Mouse (Mus musculus) embryo, embryonic 9.5 days (tissue): ENCODE measurements around the gene Smim11.
A peak's percentile ranks its signal among the peaks of the same experiment; 100 is the strongest.

ENCODE experiments used
- DNase-seq: peaks from one replicate; pipeline ENCODE4 v3.0.0-alpha.2; 2017; ENCODE audit errors: extremely low spot score

The Smim11 gene

GRCm38 (mm10) chr16:92300649-92301411 is at the start of gene Smim11:
Gene Smim11, plus strand, starts transcription at chr16:92301286.
- peak; percentile 95 for DNase-seq

- no peak for DNase-seq
Observed at GRCm38 (mm10) chr16:92254316-92254715, 46.8 kb upstream of the Smim11 start.

GRCm38 (mm10) chr16:92267861-92268260 is 33.2 kb upstream of the Smim11 start:
- no peak for DNase-seq

- DNase-seq, result no peak
Observed at GRCm38 (mm10) chr16:92274516-92274915, 26.6 kb upstream of the Smim11 start.

- no peak for DNase-seq
Observed at GRCm38 (mm10) chr16:92275526-92275925, 25.6 kb upstream of the Smim11 start.

- DNase-seq, result no peak
Observed at GRCm38 (mm10) chr16:92282671-92283070, 18.4 kb upstream of the Smim11 start.

GRCm38 (mm10) chr16:92285068-92285467 is 16.0 kb upstream of the Smim11 start:
- DNase-seq, result no peak

- DNase-seq, result peak; percentile 87
Observed at GRCm38 (mm10) chr16:92286609-92287008, 14.5 kb upstream of the Smim11 start.

GRCm38 (mm10) chr16:92288778-92289177 is 12.3 kb upstream of the Smim11 start:
- no peak for DNase-seq

GRCm38 (mm10) chr16:92290045-92290444 is 11.0 kb upstream of the Smim11 start:
- DNase-seq, result no peak

GRCm38 (mm10) chr16:92292101-92292500 is 9.0 kb upstream of the Smim11 start, which contains the start of gene Kcne2:
Gene Kcne2, plus strand, starts transcription at chr16:92292389.
- DNase-seq, result no peak

- no peak for DNase-seq
Observed at GRCm38 (mm10) chr16:92294267-92294970, 6.7 kb upstream of the Smim11 start.

GRCm38 (mm10) chr16:92295328-92295727 is 5.8 kb upstream of the Smim11 start:
- DNase-seq, result no peak

- no peak for DNase-seq
Observed at GRCm38 (mm10) chr16:92301412-92301806, 323 bp downstream of the Smim11 start.

GRCm38 (mm10) chr16:92301989-92302388 is 903 bp downstream of the Smim11 start:
- DNase-seq, result no peak

- no peak for DNase-seq
Observed at GRCm38 (mm10) chr16:92302506-92302905, 1.4 kb downstream of the Smim11 start.

GRCm38 (mm10) chr16:92305519-92305918 is 4.4 kb downstream of the Smim11 start:
- no peak for DNase-seq

- no peak for DNase-seq
Observed at GRCm38 (mm10) chr16:92307947-92308346, 6.9 kb downstream of the Smim11 start.

- no peak for DNase-seq
Observed at GRCm38 (mm10) chr16:92309126-92309525, 8.0 kb downstream of the Smim11 start.

GRCm38 (mm10) chr16:92313953-92314741 is 13.1 kb downstream of the Smim11 start:
- peak; percentile 55 for DNase-seq

- no peak for DNase-seq
Observed at GRCm38 (mm10) chr16:92316049-92316738, 15.1 kb downstream of the Smim11 start.
